Mouse (Mus musculus) cerebellum, postnatal 25 days (tissue): ENCODE results near the gene Gm10134.
"Not testable (repeated sequence)": the region's sequence is repeated elsewhere in the genome, so short reads cannot be mapped to it uniquely, and the experiment has no call there.

Experiments
- DNase-seq, 2 experiments: peaks; one replicate each; pipeline ENCODE4 v3.0.0; 2021; ENCODE audit warnings: mixed read lengths in 2 of 2

Gene Gm10134

DNA sequence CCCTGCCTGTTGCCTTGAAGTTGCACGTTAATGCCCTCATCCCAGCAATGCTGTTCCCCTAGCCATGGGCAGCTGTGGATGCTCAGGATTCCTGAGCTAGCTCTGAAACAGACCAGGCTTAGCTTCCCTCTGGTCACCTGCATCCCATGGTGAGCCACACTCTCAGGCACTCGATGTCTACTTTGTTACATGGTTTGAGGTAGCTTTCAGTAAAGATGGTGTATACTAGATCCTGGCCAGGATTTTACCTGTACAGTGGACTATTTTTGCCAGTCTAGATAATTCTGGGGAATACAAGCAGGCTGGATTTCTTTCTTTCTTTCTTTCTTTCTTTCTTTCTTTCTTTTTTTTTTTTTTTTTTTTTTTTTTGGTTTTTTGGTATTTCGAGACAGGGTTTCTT is at the start of gene Gm10134:
Gm10134 (plus strand) TSS at position 301 of the 400 bp plus-strand sequence.
- peak; percentile 0 to 1 for DNase-seq

DNA sequence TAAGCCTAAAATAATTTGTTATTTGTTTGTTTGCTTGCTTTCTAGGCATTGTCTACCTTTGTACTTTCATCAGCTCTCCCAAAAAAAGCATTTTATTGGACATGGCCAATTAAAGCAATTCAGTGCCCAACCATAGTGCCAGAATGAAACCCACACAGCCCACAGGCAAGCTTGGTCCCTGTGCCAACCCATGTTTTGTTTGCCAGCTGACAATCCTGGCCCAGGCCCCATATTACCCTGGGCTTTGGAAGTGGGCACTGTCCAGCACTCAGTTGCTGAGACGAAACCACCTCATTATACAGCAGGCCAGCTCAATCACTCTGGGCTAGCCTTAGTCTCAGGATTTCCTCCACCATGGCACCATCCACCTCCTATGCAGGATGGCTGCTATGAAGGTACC is 49.3 kb upstream of the Gm10134 start:
- peak; percentile 44 to 58 for DNase-seq

DNA sequence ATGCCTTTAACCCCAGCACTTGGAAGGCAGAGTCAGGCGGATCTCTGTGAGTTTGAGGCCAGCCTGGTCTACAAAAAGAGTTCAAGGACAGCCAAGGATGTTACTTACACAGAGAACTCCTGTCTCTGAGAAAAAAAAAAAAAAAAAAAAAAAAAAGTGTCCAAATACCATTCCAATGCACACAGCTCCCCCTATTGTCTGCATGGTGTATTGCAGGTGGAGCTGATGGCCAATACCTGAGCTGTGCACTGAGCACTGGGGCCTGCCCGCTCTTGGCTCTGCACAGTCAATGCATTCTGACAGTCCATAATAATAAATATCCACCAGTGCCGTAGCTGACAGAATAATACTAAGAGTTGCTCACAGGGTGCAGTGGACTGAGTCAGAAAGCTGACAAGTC is 42.0 kb upstream of the Gm10134 start:
- peak; percentile 74 to 87 for DNase-seq

DNA sequence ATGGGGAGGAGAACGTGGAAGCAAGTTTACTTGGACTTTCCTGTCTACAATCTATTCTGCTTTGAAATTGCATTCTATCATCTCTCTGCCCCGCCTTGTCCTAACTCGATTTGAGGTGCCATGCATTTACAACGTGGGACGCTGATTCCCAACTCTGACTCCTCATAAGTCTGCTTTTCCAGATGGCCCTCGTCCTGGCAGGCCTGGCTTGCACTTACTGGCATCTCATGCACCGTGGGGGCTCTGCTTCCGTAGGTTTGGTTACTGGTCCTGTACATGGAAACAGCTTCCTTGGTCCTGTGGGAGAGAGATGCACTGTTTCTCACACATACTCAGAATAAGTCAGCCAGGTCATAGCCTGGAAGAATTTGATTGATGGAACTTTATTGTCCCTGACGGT is 41.0 kb upstream of the Gm10134 start:
- no peak for DNase-seq

DNA sequence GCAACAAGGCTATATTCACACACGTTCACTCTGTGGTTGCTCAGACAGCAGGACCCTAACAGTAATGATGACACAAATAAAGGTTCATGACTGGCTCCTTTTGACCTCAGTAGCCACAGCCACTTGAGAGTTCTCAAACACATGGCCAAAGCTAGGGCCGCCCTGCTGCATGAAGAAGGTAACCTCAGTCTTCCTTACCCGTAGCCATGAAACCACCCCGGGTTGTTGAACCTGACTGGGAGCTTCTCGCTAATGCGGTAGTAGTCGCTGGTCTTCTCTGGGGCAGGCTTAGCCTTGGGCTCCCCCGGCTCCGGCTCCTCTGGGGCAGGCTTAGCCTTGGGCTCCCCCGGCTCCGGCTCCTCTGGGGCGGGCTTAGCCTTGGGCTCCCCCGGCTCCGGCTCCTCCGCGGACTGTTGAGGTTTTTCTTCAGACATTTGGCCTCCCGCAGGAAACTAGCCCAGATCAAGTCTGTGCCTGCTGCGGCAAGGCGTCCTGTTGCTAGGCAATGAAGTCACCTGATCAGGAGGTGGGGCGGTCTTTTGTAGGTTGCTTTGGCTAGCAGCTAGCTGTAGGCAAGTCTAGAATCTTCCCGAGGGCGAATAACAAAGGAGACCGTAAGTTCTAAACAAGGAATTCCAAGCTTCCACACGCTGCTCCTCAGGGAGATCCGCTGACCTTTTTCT is 39.9 kb upstream of the Gm10134 start, which contains the start of gene 1700007K13Rik:
1700007K13Rik (minus strand) TSS at position 497 of the 683 bp plus-strand sequence.
- peak; percentile 81 to 86 for DNase-seq

DNA sequence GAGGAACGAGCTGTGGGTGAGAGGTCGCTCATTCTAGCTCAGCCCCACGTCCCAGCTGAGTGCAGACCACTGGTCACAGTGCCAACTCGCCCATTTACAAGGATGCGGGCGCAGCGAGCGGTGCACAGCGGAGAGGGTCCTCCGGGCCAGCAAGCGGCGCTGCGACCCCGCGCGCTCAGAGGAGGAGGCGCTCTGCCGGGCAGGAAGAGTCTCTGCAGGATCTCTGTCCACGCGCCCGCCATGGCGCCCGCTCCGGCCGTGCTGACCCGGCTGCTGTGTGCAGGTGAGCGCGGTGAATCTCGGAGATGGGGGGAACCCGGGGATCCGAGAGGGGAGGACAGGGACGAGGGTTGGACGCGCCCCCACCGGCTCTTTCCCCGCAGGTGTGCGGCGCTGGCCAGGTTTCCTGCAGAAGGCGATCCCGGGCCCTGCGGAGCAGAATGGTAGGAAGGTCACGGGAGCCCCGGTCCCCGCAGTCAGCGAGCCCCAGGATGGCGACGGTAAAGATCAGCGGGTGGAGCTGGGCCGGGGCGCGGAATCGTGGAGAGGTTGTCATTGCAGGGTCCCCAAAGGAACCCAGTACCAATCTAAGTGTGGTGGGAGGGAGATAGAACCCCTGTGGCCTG is 37.9 kb upstream of the Gm10134 start, which contains the start of gene Mrps2:
Mrps2 (plus strand) TSS at position 207 of the 626 bp plus-strand sequence.
- peak; percentile 92 to 94 for DNase-seq

DNA sequence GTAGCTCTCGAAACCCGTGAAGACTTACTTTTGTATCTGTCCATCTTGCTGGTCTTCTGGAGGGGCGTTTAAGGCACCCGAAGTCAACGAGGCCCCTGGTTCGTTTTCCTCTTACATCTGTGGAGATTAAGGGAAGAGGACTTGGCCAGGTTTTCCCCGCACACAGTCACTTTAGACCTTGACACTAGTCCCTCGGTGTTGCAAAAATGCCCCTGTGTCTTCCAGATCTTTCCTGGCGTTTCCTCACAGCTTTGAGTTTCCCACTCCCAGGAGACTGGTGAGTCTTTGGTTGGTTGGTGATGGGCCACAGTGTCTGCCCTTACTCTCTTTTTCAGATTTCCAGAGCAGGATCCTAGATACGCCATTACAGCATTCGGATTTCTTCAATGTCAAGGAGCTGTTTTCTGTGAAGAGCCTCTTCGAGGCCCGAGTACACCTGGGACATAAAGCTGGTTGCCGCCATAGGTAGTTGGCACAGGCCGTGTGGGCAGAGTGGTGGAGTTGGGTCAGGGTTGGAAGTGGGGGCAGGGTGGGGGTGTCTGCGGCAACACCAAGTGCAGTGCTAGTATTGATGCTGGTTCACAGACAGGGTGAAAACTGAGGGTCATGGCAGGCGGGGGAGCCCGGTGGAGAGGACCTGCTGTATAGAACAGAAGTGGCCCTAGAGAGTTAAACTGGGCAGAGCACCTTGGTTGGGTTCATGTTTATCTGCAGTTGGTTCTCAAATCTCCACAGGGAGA is 37.2 kb upstream of the Gm10134 start:
- peak in 1 of 2 experiments; percentile 11 for DNase-seq

DNA sequence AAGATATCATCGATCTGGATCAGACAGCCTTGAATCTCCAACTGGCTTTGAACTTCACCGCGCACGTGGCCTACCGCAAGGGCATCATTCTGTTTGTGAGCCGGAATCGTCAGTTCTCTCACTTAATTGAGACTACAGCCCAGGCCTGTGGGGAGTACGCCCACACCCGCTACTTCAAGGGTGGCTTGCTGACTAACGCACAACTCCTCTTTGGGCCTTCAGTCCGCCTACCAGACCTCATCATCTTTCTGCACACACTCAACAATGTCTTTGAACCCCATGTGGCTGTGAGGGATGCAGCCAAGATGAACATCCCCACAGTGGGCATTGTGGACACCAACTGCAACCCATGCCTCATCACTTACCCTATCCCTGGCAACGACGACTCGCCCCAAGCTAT is 36.4 kb upstream of the Gm10134 start:
- no peak for DNase-seq

DNA sequence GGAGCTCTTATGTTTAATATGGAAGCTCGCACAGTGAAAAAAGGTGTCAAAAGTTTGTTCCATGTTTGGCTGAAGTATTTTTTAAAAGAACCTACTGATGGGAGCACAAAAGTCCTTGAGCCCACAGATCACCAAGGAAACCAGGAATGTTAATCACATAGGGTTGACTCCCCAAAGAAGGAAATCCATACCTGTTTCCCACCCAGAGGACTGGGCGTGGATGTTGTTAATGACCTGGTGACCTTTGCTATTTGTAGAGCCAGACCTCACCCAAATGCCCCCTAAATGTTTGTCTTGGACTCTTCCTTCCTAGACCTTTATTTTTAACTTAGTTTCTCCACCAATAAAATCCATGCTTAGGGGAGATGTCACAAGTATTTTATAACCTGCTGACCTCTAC is 35.3 kb upstream of the Gm10134 start:
- DNase-seq, result no peak

DNA sequence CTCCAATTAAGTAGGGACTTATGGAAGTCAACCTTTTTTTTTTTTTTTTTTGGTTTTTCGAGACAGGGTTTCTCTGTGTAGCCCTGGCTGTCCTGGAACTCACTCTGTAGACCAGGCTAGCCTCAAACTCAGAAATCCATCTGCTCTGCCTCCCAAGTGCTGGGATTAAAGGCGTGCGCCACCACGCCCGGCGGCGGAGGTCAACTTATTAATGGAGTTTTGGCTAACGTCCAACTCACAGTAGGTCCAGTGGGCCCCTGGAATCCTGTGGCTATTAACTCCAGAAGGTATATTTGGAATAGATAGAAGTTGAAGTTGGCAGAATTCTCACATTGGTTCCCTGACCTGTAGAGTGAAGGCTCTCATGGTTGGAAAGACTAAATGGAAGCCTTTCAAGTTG is 33.9 kb upstream of the Gm10134 start:
- not testable (repeated sequence) for DNase-seq

DNA sequence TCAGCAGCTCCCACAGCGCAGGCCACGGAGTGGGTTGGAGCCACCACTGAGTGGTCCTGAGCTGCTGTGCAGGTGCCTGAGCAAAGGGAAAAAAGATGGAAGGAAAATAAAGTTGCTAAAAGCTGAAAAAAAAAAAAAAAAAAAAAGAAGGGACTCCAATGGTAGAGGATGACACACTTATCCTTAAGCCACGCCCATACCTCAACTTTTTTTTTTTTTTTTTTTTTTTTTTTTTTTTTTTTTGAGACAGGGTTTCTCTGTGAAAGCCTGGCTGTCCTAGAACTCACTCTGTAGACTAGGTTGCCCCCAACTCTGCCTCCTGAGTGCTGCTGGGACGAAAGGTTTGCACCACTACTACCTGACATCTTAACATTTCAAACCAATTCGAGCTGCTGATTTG is 27.9 kb upstream of the Gm10134 start:
- not testable (repeated sequence) for DNase-seq

DNA sequence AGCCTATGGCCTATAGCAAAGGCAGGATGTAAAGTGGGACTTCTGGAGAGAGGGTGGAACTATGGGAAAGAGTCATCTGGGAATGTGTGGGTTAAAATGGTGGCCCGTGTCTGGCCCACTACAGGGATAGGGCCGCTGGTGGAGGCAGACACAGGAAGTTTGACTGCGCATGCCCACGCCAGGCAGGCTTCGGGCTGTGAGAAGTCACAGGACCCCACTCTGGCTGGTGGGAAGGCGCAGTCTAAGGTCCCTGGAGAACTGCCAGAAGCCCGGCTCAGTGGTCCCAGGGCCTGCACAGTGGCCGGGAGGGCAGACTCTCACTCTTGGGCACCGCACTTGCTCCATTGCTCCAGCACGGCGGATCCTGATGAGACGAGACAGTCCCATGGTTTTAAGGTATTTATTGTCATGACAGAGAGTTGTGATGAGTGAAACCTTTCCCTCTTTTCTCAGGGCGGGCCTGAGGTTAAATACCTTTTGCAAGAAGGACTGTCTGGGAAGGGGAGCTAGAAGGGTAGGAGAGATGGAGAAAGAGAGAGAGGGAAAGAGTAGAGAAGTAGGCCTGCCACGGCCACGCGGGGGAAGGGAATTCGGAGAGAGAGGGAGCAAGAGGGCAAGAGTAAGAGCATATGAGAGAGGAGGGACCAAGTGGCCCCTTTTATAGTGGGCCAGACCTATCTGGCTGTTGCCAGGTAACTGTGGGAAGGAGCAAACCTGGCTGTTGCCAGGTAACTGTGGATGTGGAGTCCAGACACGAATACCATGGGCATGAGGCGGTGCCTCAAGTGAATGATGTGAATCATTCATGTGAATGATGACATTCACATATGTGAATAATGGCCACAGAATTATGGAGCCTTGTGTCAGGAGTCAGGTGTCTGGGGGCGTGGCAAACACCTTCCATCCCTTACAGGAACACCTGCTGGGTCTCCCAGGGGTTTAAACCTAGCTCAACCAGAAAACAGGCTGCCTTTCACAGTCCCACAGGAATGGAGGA is 26.4 kb upstream of the Gm10134 start:
- peak in 1 of 2 experiments; percentile 14 for DNase-seq

DNA sequence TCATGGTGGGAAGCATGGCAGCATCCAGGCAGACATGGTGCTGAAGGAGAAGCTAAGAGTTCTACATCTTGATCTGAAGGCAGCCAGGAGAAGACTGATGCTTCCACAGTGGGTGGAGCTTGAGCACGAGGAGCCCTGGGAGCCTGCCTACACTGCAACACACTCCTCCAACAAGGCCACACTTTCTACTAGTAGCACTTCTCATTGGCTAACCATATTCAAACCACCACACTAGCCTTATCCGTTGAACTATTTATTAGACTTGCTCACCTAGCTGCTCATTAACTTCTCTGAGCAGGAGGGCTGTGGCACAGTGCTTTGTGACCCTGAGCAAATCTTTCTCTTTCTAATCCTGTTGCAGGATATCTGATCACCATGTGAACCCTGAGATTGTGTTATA is 22.0 kb upstream of the Gm10134 start:
- DNase-seq, result no peak

DNA sequence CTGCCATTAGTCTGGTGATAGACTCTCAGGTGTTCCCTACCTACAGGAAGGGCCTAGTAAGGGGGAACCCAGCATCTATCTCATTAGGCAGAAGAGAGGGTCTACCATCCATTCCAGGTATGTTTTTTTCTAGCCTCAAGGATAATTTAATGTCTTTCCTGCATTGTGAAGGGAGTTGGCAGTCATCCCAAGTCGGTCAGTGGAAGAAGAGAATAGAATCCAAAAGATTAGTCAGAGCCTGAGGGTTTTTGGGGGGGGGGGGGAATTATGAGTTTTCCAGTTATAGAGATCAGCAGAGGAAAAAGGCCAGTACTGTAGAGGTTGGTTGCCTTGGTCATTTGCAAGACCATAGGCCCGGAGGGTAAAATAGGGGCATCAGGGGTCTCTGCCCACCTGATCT is 11.4 kb upstream of the Gm10134 start:
- DNase-seq, result peak in 1 of 2 experiments; percentile 6

DNA sequence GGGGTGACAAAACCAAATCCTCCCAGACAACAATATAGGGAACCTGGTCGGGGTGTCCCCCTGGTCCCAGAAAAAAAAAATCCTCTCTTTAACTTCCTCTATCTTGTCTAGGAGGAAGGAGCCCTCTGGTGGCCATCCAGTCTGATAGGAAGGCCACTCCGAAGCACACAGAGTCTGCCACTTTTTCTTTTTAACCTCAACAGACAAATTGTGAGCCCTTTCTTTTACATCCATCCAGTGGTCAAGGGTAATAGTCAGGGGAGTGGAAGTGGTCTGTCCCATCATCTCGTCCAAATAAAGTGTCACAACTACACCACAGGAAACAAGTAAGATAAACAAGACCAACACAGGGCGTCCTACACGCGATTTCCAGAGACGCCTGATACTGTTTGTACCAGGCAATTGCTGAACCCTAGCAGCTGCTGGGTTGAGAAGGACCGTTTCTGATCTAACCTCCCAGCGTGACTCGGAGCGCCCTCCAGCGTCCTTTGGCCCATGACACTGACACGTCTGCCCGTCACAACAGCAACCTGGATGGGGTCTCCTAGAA is 10.6 kb upstream of the Gm10134 start:
- peak in 1 of 2 experiments; percentile 39 for DNase-seq

DNA sequence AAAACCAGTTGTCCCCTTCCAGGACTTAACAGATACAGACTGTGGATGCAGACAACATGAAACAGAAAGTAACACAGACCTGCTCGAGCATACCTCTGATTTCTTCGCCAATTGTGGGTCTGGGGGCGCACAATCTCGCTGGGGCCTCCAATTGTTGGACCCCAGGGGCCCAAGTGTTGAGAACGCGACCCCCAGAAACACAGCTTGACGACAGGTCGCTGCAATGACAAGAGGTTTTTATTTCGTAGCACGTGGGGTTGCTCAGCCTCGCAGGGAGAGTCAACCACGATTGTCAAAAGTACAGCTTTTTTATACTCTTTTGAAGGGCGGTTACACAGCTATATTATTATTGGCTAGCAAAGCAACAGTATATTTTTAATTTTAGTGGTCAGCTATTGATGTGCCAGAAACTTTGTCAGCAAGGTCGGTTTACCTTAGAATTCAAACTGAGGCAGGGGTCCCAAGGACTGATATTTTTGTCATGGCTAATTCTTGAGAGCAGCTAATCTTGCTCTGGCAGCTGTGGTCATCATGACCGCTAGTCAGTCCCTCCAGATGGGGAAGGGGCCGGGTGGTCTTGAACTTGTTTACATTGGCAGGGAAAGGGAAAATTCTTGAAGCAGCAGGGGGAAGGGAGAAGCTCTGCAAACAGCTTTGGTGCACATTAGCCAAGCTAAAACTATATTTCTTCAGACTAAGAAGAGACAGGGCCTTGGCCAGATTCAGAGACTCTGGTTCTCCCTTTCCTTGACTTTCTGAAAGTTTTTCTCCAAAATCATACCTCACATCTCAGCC is 9.9 kb upstream of the Gm10134 start:
- peak in 1 of 2 experiments; percentile 1 for DNase-seq

DNA sequence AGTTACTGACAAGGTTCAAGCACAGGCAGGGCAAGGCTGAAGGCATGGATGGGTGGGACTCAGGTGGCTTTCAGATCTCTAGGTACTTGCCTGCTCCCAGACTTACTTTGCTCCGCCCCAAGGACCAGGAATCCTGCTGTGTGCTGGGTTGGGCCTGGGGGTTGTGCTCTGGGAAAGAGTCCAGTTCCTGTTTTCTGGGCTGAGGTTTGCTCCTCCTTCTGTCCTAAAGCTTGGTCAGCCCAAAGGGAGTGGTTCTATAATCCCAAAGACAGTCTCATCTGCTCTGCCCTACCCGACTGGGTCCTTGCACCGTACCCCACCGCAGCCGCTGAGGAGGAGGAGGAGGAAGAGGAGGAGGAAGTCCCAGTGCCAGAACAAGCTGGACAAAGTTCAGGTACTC is 9.2 kb upstream of the Gm10134 start, which contains the start of gene Gbgt1:
Gbgt1 (plus strand) TSS at position 221 of the 400 bp plus-strand sequence.
- peak in 1 of 2 experiments; percentile 1 for DNase-seq

DNA sequence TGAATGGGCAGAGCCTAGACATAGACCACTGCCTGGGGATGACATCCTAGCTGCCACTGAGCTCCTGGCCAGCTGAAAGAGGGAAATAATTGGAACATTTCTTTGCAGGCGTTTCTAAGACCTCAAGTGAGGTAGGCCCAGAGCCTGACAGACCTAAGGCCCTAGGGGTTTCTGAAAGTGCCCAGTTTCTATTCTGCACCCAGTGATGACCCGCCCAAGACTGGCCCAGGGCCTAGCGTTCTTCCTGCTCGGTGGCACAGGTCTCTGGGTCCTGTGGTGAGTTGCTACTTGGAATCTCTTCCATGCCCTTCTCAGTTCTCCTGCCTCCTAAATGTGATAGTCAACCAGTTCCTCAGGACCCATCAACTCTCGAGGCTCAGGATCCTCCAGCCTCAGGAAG is 8.3 kb upstream of the Gm10134 start:
- no peak for DNase-seq

DNA sequence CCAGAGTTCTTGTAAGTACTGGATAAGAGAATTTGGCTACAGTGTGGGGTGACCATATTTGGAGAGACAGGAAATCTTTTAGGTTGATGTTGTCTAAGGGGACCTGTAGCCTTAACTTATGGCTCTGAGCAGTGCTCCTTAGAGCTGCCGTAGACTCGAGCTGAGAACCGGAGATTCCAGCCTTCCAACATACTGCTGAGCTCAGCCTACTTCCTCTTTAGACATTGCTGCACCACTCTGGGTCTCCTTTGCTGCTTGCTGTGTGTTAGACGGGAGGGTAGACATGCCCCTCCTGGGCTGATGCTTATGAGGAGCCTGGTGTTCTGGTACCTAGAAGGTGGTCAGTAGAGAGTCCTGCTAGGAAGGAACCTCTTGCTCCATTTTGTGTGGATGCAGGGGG is 7.5 kb upstream of the Gm10134 start:
- DNase-seq, result no peak

DNA sequence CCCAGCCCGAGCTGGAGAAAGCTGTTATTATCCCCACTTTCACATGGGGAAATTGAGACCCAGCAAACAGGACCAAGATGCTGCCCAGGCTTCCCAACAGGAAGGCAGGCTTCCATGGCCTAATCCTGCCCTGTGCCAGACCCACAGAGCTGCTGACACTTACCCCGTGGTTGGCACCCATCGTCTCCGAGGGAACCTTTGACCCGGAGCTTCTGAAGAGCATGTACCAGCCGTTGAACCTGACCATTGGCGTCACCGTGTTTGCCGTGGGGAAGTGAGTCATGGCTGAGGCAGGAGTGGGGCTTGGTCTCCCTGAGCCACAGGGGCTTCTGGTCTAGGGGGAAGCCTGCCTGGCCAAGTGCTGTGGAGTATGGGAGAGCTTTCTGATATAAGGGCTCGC is 2.9 kb upstream of the Gm10134 start:
- peak; percentile 0 to 1 for DNase-seq

DNA sequence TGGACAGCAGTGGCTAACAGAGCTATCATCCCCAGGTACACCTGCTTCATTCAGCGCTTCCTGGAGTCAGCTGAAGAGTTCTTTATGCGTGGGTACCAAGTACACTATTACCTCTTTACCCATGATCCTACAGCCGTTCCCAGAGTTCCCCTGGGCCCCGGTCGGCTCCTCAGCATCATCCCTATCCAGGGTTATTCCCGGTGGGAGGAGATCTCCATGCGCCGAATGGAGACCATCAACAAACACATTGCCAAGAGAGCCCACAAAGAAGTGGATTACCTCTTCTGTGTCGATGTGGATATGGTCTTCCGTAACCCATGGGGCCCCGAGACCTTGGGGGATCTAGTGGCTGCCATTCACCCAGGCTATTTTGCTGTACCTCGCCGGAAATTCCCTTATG is 1.2 kb upstream of the Gm10134 start:
- DNase-seq, result peak; percentile 1
